Mouse (Mus musculus) urinary bladder, postnatal 25 days (tissue): ENCODE measurements around the gene Rab36.
A peak's percentile ranks its signal among the peaks of the same experiment; 100 is the strongest.

Source experiments
- DNase-seq: peaks from one replicate; pipeline ENCODE4 v3.0.0; 2022; ENCODE audit warnings: low spot score

Gene Rab36

GRCm38 (mm10) chr10:75045831-75046230 is 9.0 kb downstream of the Rab36 start:
- DNase-seq: no peak

DNA sequence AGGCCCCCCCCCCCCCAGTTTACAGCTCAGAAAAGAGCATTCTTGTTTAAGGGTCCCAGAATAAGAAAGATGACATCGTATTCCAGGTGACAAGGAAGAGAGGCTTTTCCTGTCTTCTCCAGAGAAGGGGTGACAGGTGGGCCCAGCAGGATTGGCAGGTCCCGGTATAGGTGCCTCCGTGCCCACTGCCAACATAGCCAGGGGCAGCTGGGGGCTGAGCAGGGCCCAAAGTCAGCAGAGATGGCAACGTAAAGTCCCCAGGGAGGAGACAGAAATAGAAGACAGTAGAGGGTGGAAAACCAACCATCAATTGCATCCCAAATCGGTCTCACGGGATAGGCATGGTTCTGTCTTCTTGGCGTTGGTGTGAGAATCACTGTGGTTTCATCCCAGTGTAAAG is 11.9 kb downstream of the Rab36 start:
- DNase-seq: no peak

DNA sequence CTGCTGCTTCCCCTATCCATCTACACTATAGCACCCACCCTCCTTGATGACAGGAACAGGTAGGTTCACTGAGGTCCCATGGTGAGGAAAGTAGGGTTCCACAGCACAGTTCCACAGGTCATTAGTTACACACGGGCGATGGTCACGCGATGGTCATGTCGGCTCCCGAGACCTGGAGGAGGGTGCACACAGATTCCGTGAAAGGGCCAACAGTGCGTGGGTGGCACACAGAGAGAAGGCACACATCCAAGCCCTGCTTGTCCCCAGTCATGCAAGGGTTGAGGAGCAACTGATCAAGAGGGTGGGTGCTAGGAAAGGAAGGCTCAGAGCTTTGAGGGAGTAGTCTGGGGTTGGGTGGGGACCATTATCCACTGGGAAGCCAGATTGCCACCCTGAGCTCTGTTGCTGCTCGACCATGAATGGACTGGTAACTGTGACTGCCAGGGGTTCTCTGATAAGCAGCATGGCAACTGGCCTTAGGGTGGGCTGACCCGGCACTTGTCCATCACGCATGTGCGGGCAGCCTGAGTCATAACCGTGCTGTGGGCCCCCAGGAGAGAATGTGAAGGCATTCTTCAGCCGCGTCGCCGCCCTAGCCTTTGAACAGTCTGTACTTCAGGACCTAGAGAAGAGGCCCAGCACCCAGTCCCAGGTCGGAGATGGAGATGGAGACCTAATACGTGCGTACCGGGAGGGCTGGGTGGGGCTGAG is 14.7 kb downstream of the Rab36 start:
- DNase-seq: no peak

DNA sequence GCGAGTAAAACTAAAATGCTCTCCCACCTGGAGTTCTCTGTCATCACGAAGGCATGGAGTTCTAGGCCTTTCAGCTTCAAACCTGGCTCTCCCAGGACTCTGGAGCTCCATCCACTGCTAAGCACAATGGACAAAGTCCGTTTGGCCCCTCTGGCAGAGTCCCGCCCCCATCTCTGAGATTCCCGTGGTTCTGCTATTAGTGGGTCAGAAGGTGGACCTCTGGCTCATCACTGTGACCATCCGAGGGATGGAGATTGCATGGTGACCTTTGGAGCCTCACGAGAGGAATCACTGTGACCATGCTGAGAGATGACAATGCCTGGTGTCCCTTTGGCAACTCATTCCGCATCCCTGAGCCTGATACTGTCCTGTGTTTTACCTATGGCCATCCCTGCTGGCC is 16.0 kb downstream of the Rab36 start:
- DNase-seq: no peak

DNA sequence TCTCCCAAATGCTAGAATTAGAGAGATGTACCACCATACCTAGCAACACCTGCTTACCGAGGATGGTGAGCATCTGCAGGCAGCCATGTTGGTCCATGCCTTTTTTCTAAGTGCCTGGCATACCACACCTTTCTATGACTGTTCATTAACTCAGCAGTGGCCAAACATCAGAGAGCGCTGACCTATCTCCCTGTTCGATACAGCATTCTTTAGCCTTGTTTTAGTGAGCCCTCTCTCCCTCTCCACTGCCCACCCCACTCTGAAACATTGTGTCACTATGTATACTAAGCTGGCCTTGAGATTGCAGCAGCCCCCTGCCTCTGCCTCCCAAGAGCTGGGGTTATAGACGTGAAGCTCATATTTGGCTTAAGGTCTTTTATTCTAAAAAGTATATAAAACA is 16.8 kb downstream of the Rab36 start:
- no peak for DNase-seq

GRCm38 (mm10) chr10:75054125-75054524 is 17.3 kb downstream of the Rab36 start:
- DNase-seq: no peak

GRCm38 (mm10) chr10:75055672-75056071 is 18.8 kb downstream of the Rab36 start:
- DNase-seq: no peak

DNA sequence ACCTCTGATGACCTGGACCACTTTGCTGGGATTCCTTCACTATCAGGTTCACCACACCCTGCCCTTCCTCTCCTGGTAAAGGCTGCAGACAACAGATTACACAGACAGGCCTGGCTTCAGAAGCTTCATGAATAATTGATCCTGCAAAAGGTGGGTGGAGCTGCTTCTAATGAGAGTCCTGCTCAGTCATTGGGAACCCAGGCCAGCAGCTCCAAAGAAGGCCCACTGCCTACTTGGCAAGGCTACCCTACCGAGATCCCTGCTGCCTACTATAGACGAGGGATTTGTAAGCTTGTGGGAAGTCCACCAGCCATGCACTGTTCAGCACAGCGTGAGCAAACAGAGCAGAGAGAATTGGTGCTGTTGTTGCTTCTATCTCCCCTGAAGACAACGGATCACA is 19.4 kb downstream of the Rab36 start:
- no peak for DNase-seq

DNA sequence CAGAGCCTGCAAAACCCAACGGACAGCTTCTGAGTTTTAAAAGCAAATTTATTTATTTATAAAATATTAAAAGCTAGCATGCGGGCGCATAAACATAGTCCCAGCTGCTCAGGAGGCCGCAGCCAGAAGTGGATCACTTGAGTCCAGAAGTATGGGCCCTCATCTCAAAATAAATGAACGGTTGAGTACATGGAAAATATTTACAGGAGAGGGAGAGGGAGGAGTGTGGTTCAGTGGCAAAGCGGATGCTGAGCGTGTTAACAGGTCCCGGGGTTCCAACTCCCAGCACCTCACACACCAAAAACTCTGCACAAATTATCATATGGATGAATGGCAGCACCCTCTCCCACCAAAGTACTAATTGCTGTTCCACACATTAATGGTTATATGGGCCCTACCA is 21.5 kb downstream of the Rab36 start:
- DNase-seq: no peak

- DNase-seq: no peak
These were observed 22.0 kb downstream of the Rab36 start for GRCm38 (mm10) chr10:75058761-75059395.

- peak; percentile 57 for DNase-seq
These were observed 22.5 kb downstream of the Rab36 start for GRCm38 (mm10) chr10:75059396-75059795.

DNA sequence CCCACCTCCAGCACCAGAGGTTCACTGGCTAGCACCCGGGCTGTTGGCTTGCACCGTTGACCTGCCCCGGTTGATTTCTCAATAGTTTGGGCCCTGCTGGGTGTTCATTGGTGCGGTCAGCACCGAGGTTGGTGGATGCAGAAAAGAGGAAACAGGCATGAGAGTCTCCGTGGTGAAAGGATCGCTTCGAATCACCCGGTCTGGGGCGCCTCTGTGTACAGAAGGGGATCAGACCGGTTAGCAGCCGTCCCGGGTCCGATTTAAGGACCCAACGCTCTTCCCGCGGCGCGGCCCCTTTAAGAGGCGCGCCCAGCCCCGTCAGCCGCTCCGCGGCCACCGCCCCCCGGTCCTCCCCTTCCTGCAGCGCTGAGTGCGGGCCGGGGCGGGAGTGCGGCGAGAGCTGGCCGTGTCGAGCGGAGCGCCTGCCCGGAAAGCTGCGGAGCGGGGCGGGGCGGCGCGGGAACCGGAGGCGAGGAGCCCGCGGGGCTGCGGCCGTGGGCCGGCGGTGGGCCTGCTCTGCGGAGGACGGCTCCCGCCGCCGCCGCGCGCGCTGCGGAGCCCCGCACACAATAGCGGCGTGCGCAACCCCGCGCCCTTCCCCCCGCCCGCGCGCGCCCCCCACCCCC is 23.5 kb downstream of the Rab36 start, which contains the start of gene Bcr:
Gene Bcr (plus strand): TSS at position 376 of the 626 bp plus-strand sequence.
- peak; percentile 77 for DNase-seq

DNA sequence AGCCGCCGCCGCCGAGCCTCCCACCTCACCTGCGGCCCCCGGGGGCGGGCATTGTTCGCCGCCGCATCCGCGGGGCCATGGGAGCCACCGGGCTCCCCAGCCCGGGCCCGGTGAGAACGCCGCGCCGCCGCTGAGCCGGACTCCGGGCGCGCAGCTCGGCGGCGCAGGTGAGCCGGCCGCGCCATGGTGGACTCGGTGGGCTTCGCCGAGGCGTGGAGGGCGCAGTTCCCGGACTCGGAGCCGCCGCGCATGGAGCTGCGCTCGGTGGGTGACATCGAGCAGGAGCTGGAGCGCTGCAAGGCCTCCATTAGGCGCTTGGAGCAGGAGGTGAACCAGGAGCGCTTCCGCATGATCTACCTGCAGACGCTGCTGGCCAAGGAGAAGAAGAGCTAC is 24.0 kb downstream of the Rab36 start:
- DNase-seq: peak; percentile 23

GRCm38 (mm10) chr10:75061341-75062188 is 24.7 kb downstream of the Rab36 start:
- peak; percentile 15 for DNase-seq

- DNase-seq: peak; percentile 15
These were observed 25.3 kb downstream of the Rab36 start for GRCm38 (mm10) chr10:75062189-75062561.

DNA sequence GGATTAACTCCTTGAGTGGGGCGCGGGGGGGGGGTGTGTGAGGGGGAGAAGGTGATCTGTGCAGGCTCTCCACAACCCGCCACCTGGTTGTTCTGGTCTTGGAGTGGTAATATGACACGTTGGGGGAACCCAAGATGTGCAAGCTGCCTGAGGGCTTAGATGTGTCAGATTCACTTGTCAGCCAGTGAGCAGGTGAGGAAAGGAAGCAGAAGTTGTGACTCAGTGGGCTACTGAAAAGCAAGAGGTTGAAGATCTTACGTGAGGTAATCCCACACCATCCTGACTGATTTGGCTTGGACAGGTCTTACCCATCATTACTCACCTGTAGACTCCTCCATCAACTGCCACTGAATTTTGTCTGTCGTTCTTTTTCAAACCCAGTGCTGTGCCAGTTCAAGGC is 25.8 kb downstream of the Rab36 start:
- no peak for DNase-seq

GRCm38 (mm10) chr10:75063301-75063965 is 26.6 kb downstream of the Rab36 start:
- no peak for DNase-seq

DNA sequence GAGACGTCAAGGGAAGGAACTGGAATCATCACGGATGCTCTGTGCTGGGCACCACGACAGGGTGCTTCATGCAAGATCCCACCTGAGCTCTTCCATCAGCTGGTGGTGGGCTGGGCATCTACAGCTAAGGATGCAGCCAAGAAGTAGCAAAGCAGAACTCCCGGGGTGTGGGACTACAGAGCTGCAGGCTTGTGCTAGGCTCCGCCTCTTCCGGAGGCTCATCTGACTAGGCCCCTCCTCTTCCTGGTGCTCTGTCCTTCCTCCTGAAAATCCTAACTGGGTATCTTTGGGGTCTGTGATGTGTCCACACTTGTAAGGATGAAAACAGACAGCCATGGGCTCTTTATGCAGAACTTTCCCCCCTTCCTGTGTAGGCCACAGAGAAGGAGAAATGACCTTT is 28.8 kb downstream of the Rab36 start:
- no peak for DNase-seq

DNA sequence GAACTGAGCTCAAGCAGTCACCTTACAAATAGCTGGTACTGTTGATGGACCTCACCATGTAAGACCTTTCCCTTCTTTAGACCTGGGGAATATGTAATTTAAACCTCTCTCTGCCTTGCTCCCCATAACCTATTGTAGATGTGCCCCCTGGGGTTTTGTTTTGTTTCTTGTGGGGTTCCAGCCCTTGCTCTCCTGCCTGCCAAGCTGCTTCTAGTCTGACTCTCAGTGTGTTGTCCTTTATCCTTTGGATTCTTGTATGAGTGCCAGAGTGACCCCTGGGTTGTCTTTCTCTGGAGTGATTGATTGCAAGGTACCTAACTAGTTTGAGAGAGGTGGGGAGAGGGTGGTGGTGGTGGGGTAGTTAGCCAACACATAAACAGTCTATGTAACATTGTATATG is 30.6 kb downstream of the Rab36 start:
- DNase-seq: no peak

DNA sequence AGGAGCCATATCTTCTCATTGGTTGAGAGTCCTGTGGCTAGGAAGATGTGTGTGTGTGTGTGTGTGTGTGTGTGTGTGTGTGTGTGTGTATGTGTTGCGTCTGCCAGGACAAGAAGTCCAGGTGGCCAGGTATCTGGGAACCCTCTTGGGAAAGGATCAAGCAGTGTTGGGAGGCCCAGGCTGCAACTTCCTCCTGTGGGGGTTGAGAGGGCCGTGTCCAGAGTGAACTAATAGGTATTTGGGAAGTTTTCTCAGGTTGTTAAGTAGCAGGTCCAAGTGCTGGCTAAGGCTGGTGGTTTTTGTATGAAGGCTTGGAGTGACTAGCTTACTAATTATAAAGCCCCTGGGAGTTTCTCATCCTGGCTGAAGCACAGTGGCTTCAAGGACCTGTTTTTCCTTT is 31.2 kb downstream of the Rab36 start:
- no peak for DNase-seq

DNA sequence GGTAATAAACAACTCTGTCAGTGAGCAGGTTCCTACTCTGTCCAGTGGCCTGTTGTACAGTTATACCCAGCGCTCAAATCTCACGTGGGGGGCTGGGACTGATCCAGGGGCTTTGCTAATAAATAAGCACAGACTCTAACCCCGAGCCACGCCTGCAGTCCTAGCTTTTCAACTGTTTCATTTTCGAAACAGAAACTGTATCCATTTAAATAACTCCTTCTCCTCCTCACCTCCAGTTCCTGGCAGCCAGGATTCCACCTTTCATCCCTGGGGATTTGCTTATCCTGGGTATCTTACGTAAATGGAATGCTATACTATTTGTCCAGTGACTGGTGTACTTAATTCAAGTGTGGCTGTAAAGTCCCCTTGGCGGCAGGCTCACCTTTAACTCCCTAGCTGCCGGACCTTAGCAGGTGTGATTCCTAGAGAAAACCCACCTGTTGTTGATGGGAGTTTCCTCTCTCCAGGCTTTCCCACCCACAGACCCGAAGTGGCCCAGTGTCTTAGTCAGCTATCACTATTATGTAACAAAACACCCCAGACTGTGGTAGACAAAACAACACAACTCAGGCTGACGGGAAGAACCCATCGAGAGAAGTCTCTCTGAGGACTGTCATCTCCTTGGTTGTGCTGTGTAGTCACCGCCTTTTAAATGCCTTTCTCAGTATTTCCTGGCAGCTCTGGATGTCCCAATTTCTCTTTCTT is 31.9 kb downstream of the Rab36 start:
- no peak for DNase-seq
